Mouse (Mus musculus) intestine, embryonic 16.5 days (tissue): ENCODE measurements around the gene Ang. TPM values are rescaled to one million over a fixed set of nuclear protein-coding genes. Genes with fewer than 3 reads are reported as not detected.
A peak's percentile ranks its signal among the peaks of the same experiment; 100 is the strongest.

Experiments
- ATAC-seq: fragments of 200-750 bp; cut with Nextera tagmentation; 2 replicates; pipeline ENCODE4 v1.8.0; 2017; ENCODE audit warnings: moderate TSS enrichment, moderate library complexity
- H3K27ac ChIP-seq: fragments of 300-500 bp; sonication (generic); 2 replicates; pipeline ENCODE4 v1.5.1; 2014; ENCODE audit warnings: mild to moderate bottlenecking, low read length
- H3K27me3 ChIP-seq: fragments of 300-500 bp; sonication (generic); replicated peaks from 2 replicates; pipeline ENCODE4 v1.6.1; 2014; ENCODE audit warnings: low read length, control low read depth, mixed read lengths; ENCODE audit not compliant: control insufficient read depth, insufficient read depth
- H3K36me3 ChIP-seq: fragments of 300-500 bp; sonication (generic); 2 replicates; pipeline ENCODE4 v1.6.1; 2014; ENCODE audit warnings: low read length, control low read depth; ENCODE audit not compliant: control insufficient read depth, insufficient read depth
- H3K4me1 ChIP-seq: fragments of 300-500 bp; sonication (generic); 2 replicates; pipeline ENCODE4 v1.6.1; 2014; ENCODE audit warnings: low read length, control low read depth, mixed read lengths; ENCODE audit not compliant: control insufficient read depth, insufficient read depth
- H3K4me2 ChIP-seq: fragments of 300-500 bp; sonication (generic); 2 replicates; pipeline ENCODE4 v1.6.1; 2014; ENCODE audit warnings: low read depth, low read length, control low read depth
- H3K4me3 ChIP-seq: fragments of 300-500 bp; sonication (generic); 2 replicates; pipeline ENCODE4 v1.5.1; 2014; ENCODE audit warnings: mild to moderate bottlenecking, low read length
- H3K9ac ChIP-seq: fragments of 300-500 bp; sonication (generic); 2 replicates; pipeline ENCODE4 v1.6.1; 2014; ENCODE audit warnings: low read depth, low read length
- H3K9me3 ChIP-seq: fragments of 300-500 bp; sonication (generic); 2 replicates; pipeline ENCODE4 v1.6.1; 2016; ENCODE audit warnings: low read length, control low read depth; ENCODE audit not compliant: control insufficient read depth
- WGBS: fragments of 180-500 bp; shearing (Covaris S2); extraction: QIAGEN DNeasy Blood & Tissue Kit; methylation state at CpG from one replicate; pipeline ENCODE4 v1.1.7; 2014; 5-methylcytosine and 5-hydroxymethylcytosine counted together
- polyA plus RNA-seq: library from polyadenylated mRNA; unstranded; fragments of >200 nt; fragmentation: Nextera tagmentation; extraction: Ambion mirVana; gene quantifications from 2 replicates; pipeline ENCODE4 v1.2.1, GENCODE M21; 2015

Gene Ang
- polyA plus RNA-seq, 1 experiment from 2014 or later: 76.1 TPM

DNA sequence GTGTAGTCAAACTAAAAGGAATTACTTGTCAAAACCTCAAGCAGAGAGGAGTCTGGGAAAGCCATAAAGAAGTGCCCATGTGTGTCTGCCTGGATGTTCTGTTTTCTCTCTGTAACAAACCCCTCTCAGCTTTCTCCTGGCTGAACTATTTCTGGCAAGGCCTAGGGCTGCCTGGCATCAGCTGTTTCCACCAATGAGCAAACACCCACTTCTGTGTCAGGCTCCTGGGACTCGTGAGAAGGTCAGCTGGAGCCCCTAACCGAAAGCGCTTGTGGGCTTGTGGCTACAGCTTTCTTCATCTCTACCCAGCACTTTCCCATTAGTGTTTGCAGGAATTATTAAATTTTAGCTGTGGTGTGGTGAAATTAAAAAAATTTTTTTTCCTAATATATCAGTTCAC, 21.0 kb downstream of the Ang start:
- Histone ChIP-seq H3K9ac (no peak overlapping the region), H3K36me3 (no peaks in the 10 kb centered on the region), H3K27ac (no peak overlapping the region), H3K4me1 (no peaks in the 10 kb centered on the region), H3K4me2 (no peak overlapping the region), H3K4me3 (no peak overlapping the region), H3K9me3 (no peaks in the 10 kb centered on the region), H3K27me3 (no peaks in the 10 kb centered on the region)
- WGBS: 59% methylated on average over 3 of the region's 3 CpGs
- ATAC-seq: no peak

DNA sequence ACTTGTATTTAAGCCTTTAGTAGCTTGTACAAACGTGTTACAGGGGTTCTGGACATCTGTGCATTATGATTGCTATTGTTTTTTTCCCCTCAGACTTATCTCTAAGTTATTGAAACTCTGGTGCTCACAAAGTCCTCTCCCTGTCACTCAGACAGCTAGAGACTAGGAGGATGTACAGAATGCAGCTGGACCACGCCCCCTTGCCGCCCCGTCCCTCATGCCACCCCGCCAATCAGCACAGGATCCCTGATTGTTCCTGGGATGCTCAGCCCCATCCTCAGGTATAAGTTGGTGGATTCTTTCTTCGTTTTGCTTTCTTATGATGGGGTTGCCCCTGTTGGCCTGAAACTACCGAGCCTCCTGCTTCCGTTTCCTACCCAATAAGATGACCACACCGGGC, 22.5 kb downstream of the Ang start:
- Histone ChIP-seq H3K4me1 (no peaks in the 10 kb centered on the region), H3K9me3 (no peaks in the 10 kb centered on the region), H3K36me3 (no peaks in the 10 kb centered on the region), H3K9ac (no peak overlapping the region), H3K27ac (no peak overlapping the region), H3K4me2 (no peak overlapping the region), H3K27me3 (no peaks in the 10 kb centered on the region), H3K4me3 (no peak overlapping the region)
- ATAC-seq: no peak
- WGBS: 47% methylated on average over 9 of the region's 9 CpGs

DNA sequence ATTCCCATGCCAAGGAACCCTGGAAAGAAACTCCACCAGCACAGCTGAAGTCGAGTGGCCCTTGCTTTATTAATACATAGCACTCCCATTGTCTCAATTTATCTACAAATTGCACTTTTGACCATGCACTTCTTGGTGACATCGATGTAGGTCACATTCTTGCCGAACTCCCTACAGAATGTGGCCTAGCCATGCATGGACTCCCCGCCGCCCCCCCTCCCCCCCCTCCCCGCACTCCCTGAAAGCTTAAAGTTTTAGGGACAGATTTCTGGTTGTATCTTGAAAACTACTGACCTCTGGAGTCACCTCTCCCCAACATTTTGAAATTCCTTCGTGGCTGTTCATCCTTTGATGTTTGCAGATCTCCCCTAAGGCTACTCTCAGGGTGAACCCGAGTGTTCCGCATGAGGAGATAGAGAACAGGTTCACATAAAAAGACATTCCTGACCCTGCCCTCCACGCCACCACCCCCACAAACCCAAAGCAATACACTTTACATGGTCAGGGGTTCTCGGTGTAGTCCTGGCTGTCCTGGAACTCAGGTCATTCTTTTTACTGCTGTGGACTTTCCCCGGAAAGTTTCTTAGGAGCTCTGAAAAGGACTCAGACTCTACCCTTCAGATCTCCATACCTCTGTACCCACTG, 23.1 kb downstream of the Ang start, which contains the start of gene Eddm3b:
Eddm3b (plus strand) TSS at position 511 of the 645 bp plus-strand sequence.
- H3K27ac ChIP-seq: no peak within 1 kb of the TSS
- no peaks in the 10 kb centered on the region for H3K4me1 ChIP-seq

DNA sequence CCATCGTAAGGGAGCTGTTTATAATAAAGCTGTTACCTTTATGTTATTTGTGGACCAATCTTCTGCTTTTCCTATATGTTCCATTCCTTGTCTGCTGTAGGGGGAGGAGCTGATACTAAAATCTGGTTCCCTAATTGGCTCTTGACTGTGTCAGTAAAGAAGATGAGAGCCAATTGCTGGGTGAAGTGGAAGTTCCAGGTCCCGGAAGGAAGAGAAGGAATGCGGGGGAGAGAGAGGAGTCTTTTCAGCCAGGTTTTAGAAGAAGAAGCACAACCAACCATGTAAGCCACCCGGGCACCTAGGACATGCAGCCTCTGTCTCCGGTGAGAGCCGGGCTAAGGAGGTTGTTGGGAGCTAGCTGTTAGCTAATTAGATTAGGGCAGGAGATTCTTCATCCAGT, 34.7 kb downstream of the Ang start:
- Histone ChIP-seq H3K27me3 (no peaks in the 10 kb centered on the region), H3K27ac (no peak overlapping the region), H3K4me2 (no peak overlapping the region), H3K9me3 (no peaks in the 10 kb centered on the region), H3K4me1 (no peaks in the 10 kb centered on the region), H3K9ac (no peak overlapping the region), H3K36me3 (no peaks in the 10 kb centered on the region), H3K4me3 (no peak overlapping the region)
- ATAC-seq: no peak
- 87% methylated on average over 6 of the region's 6 CpGs for WGBS

More for the DNA sequence above, 23.1 kb downstream of the Ang start, which contains the start of gene Eddm3b:
- Histone ChIP-seq H3K9me3 (no peaks in the 10 kb centered on the region), H3K4me2 (no peak within 1 kb of the TSS), H3K36me3 (no peaks in the 10 kb centered on the region), H3K27me3 (no peaks in the 10 kb centered on the region), H3K4me3 (no peak within 1 kb of the TSS), H3K9ac (no peak within 1 kb of the TSS)
- 58% methylated on average over 12 of the region's 12 CpGs for WGBS
- no peak for ATAC-seq

DNA sequence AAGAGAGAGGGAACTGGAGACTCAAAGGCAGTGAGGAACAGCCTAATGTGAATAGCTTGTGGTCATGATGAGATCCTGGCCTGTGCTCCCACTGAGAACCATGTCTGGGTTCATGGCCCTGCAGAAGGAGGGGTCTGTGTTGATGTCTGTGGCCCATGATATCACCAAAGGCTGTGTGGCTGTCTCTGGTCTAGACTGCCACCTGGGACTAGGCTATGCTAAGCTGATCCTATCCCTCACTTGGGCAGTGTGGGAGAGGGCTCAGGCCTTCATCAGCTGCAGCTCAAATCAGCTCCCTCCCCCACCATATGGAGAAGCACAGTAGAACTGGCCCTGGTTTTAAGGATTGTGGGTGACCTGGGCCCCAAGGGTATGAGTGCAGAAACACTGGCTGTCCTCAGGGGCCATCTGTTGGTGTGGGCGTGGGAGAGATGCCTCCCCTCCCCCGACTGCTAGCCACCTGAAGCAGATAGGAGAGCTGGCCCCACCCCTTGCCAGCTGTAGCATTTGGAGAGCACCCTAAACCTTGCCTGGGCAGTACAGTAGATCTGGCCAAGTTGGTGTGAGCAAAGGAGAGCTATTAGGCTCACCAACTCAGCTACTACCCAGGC, 36.8 kb downstream of the Ang start:
- no peaks in the 10 kb centered on the region for H3K27me3 ChIP-seq
- H3K9me3 ChIP-seq: no peaks in the 10 kb centered on the region
- no peak overlapping the region for H3K4me2 ChIP-seq
- H3K4me1 ChIP-seq: no peaks in the 10 kb centered on the region
- ATAC-seq: peak; percentile 76
- no peak overlapping the region for H3K4me3 ChIP-seq
- no peaks in the 10 kb centered on the region for H3K36me3 ChIP-seq
- no peak overlapping the region for H3K9ac ChIP-seq
- 51% methylated on average over 2 of the region's 2 CpGs for WGBS
- H3K27ac ChIP-seq: no peak overlapping the region

DNA sequence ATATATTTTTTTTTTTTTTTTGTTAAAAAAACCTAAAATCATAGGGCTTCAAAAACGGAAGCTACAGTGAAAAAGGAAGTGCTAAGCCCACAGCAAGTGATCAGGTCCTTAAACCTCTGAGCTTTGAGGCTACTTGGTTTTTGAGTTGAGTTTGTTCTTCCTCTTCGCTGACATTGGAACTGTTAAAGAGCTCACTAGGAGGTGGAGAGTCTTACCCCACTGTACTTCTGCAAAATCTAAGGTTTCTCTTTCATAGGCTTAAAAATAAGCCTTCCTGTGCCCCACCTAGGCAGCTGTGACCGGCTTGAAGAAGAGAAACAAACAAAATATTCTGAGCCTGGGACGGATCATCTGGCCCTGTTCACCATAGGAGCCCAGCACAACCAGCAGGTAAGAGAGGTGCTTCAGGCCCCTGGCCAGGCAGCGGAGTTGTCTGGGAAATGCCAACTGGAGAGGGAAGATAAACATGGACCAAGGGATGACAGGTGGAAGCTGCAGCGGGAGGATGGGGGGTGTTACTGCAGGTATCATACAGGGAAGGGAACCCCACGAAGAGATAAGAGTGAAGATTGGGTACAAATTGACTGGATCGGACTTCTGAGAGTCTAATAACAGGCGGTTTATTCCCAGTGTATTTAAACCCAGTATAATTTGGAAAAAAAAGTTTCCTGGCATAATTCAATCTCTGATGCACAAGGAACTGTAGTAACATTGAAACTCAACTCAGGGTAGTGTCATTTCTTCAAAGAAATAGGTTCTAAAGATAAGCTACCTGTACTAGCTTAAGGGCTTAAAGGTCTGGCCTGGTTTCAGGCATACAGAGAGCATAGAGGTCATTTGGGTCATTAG, 38.0 kb downstream of the Ang start:
- WGBS: 72% methylated on average over 9 of the region's 9 CpGs
- H3K9me3 ChIP-seq: no peaks in the 10 kb centered on the region
- H3K4me2 ChIP-seq: no peak overlapping the region
- no peak overlapping the region for H3K4me3 ChIP-seq
- no peak for ATAC-seq
- no peak overlapping the region for H3K27ac ChIP-seq
- H3K9ac ChIP-seq: no peak overlapping the region
- no peaks in the 10 kb centered on the region for H3K27me3 ChIP-seq
- no peaks in the 10 kb centered on the region for H3K4me1 ChIP-seq
- no peaks in the 10 kb centered on the region for H3K36me3 ChIP-seq

DNA sequence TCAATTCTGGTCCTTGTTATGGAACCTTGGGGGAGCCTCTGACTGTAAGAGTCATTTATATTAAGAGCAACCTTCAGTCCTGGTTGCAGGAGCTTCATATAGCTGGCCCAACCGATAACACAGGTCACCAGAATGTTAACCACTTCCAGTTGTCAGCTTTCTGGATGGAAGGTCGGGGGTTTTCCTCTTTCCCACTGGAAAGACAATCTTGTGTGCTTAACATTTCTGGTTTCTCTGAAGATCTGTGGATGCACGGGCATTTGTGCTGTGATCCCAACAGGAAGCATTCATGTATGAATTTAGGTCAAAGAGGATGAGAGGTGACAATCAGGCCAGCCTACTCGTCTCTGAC, 38.6 kb downstream of the Ang start:
- H3K27ac ChIP-seq: no peak overlapping the region
- H3K27me3 ChIP-seq: no peaks in the 10 kb centered on the region
- 85% methylated on average over 4 of the region's 4 CpGs for WGBS

DNA sequence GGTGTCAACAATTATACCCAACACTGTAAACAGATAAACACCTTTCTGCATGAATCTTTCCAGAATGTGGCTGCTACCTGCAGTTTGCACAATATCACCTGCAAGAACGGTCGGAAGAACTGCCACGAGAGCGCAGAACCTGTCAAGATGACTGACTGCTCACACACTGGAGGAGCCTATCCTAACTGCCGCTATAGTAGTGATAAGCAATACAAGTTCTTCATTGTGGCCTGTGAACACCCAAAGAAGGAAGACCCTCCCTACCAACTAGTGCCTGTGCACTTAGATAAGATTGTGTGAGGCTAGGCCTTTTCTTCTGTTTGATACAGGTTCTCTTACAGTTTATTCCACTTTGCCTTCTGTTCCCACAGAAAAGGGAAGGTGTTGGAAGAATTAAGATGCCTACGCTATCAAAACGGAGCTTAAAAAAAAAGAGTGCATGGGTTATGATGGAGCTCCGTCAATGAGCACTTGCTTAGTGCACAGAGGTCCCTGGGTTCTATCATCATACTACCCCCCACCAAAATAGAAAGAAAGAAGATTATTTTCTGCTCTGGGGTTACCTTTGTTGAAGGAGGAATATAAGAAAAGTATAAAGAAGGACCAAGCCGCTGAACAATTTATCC, 39.5 kb downstream of the Ang start:
- Histone ChIP-seq H3K27ac (no peak overlapping the region), H3K4me2 (no peak overlapping the region), H3K9me3 (no peaks in the 10 kb centered on the region), H3K27me3 (no peaks in the 10 kb centered on the region), H3K4me3 (no peak overlapping the region), H3K9ac (no peak overlapping the region), H3K4me1 (no peaks in the 10 kb centered on the region), H3K36me3 (no peaks in the 10 kb centered on the region)
- peak; percentile 70 for ATAC-seq
- 74% methylated on average over 9 of the region's 9 CpGs for WGBS

More for the DNA sequence above, 38.6 kb downstream of the Ang start:
- H3K9me3 ChIP-seq: no peaks in the 10 kb centered on the region
- H3K36me3 ChIP-seq: no peaks in the 10 kb centered on the region
- no peak for ATAC-seq
- no peak overlapping the region for H3K4me2 ChIP-seq
- H3K4me1 ChIP-seq: no peaks in the 10 kb centered on the region
- H3K4me3 ChIP-seq: no peak overlapping the region
- H3K9ac ChIP-seq: no peak overlapping the region

DNA sequence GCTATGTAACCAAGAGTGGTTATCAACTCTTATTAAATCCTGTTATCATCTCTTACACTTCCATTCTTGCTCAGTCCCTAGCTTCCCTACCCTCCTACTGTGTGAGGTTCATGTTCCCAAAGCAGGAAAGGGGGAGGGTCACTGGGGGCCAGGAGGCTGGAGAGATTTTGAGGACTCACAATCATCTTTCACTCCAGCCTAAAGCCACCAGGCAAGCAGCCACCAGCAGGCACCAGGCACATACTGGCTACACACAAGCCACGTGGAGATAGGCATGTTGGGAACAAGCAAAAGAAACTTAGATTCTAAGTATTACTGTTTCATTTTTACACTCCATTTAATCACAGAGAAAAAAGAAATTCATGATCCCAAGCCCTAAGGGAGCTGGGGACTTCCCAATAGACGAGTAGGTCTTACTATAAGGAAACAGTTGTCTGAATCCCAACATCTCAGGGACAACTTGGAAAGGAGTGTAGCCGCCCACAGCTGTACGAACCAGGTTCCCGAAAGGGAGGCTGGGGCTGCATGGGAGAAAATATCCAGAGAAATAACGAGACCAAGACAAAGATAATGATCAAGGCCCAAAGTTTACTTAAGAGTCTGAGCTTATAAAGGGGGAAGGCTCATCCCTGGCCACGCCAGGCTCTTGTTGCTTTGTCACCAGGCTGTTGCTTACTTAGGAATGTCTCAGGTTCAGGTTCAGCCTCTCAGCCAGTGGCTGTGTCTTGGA, 40.3 kb downstream of the Ang start:
- H3K9ac ChIP-seq: no peak overlapping the region
- ATAC-seq: no peak
- H3K27me3 ChIP-seq: no peaks in the 10 kb centered on the region
- H3K4me1 ChIP-seq: no peaks in the 10 kb centered on the region
- H3K9me3 ChIP-seq: no peaks in the 10 kb centered on the region
- no peak overlapping the region for H3K4me2 ChIP-seq
- no peak overlapping the region for H3K27ac ChIP-seq
- no peaks in the 10 kb centered on the region for H3K36me3 ChIP-seq
- 77% methylated on average over 7 of the region's 7 CpGs for WGBS
- H3K4me3 ChIP-seq: no peak overlapping the region
